Mouse (Mus musculus): Measurements from ENCODE around the gene Itga7.

- no peak for TF ChIP-seq CTCF (IDR thresholded peaks at IDR 0.05; ENCODE audit: low read depth)
- no peak for TF ChIP-seq EP300 (IDR thresholded peaks at IDR 0.05; ENCODE audit: low read depth)
Measured at GRCm38 (mm10) chr10:128913696-128914095, 19.9 kb upstream of the Itga7 start.

All from heart, postnatal 0 days (tissue).